Mouse (Mus musculus) bone marrow macrophage, adult 2 months (primary cell): ENCODE data around the gene Wdr12.

Source experiments
- CTCF ChIP-seq: IDR thresholded peaks from 2 replicates; pipeline ENCODE4 v1.5.1; 2012; ENCODE audit warnings: low read depth, mild to moderate bottlenecking, low read length, moderate library complexity
- POLR2A ChIP-seq: IDR thresholded peaks from 2 replicates; pipeline ENCODE4 v1.6.1; 2012; ENCODE audit warnings: mild to moderate bottlenecking, low read depth, low read length, borderline replicate concordance

GRCm38 (mm10) chr1:60096572-60097276 is 1.7 kb downstream of the Wdr12 start:
- TF ChIP-seq POLR2A (no peak), CTCF (no peak)
